Mouse (Mus musculus): ENCODE results near the gene Gstm5.

- TF ChIP-seq CTCF (IDR thresholded peaks at IDR 0.05; ENCODE audit: low read depth, low read length) (no peak), POLR2A (IDR thresholded peaks at IDR 0.05; ENCODE audit: borderline replicate concordance, low read depth, low read length) (no peak)
Observed at GRCm38 (mm10) chr3:107905942-107906341, 10.3 kb downstream of the Gstm5 start.
